Mouse (Mus musculus): ENCODE data around the gene Anxa1. TPM values are rescaled to one million over a fixed set of nuclear protein-coding genes. Genes with fewer than 3 reads are reported as not detected.

Anxa1 gene
- polyA plus RNA-seq, 1 experiment from 2014 or later: 64.0 TPM

DNA sequence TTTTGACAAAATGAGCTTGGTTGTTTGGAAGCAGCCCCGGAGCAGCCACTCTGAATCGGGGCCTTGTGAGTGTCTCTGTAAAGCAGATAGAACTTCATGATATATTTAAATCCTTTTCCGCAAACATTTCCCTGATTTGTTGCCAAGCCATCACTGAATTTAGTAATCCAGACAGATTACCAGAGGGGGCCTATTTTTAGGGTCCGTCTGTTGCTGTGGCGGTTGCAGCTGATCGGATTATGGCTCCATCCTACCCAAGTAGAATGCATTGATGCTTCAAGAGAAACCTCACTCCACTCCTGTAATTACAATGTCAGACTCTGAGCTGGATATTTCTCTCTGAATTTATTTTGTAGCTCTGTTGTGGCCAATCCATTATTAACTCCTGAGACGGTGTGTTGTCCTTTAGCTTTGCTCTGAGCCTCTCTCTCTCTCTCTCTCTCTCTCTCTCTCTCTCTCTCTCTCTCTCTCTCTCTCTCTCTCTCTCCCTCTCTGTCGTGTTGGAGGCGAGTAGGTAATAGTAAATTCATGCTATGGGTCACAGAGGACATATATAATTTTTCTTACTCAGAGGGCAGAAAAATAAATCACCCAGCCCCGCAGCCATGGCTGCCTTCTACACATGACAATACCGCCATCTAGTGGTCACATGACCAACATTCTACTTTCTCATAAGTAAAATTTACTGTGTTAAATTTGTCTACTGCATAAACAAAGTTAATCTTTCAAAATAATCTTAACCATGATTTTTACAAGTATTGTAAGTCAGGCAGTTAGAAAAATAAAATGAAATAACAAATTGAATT, 46.0 kb downstream of the Anxa1 start:
- TF ChIP-seq CTCF (IDR thresholded peaks at IDR 0.05; ENCODE audit: low read depth): peak; percentile 75
- Histone ChIP-seq H3K27me3 (ENCODE audit: insufficient read depth, low read length) (no peaks in the 10 kb centered on the region), H3K4me2 (ENCODE audit: low read length) (no peak overlapping the region), H3K27ac (no peak overlapping the region), H3K9me3 (replicated peaks; ENCODE audit: low read length) (no peaks in the 10 kb centered on the region), H3K4me1 (replicated peaks; ENCODE audit: insufficient read depth, low read length) (no peaks in the 10 kb centered on the region), H3K36me3 (ENCODE audit: insufficient read depth, low read length) (no peaks in the 10 kb centered on the region), H3K4me3 (replicated peaks; ENCODE audit: low read depth, low read length) (no peak overlapping the region), H3K9ac (ENCODE audit: low read depth, low read length) (no peak overlapping the region)
- DNase-seq (ENCODE audit: low spot score) (peak; percentile 85), ATAC-seq (replicated peaks; ENCODE audit: low FRiP score, low read depth) (peak; percentile 57; the same call in 1 of the 2 replicates)
- WGBS: 47% methylated on average over 11 of the region's 11 CpGs

DNA sequence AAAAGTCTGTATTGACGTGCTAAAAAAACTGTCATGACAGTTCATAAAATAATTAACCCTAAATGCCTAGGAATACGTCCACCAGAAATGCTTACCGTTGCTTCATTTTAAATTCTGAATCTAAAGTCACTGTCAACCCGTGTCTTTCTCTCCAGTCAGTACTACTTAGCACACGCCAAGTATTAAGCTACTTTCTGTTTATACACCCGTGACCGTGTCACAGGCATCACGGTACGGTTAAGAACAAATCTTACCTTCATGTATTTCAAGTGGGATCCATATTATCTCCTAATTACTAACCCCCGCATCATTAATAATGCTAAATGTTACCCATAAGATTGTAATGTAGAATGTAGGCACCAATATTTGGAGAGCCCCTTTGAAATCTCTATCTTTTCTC, 46.7 kb downstream of the Anxa1 start:
- DNase-seq (ENCODE audit: low spot score) (no peak), ATAC-seq (replicated peaks; ENCODE audit: low FRiP score, low read depth) (no peak)
- Histone ChIP-seq H3K4me1 (replicated peaks; ENCODE audit: insufficient read depth, low read length) (no peaks in the 10 kb centered on the region), H3K9me3 (replicated peaks; ENCODE audit: low read length) (no peaks in the 10 kb centered on the region), H3K27me3 (ENCODE audit: insufficient read depth, low read length) (no peaks in the 10 kb centered on the region), H3K9ac (ENCODE audit: low read depth, low read length) (no peak overlapping the region), H3K4me3 (replicated peaks; ENCODE audit: low read depth, low read length) (no peak overlapping the region), H3K4me2 (ENCODE audit: low read length) (no peak overlapping the region), H3K27ac (no peak overlapping the region), H3K36me3 (ENCODE audit: insufficient read depth, low read length) (no peaks in the 10 kb centered on the region)
- WGBS: 70% methylated on average over 10 of the region's 10 CpGs
- TF ChIP-seq CTCF (IDR thresholded peaks at IDR 0.05; ENCODE audit: low read depth): no peak

Other genes starting within 250 kb of the Anxa1 start
- gene Aldh1a1, start 101.8 kb upstream of the Anxa1 start, polyA plus RNA-seq (2015; fragmentation: Nextera tagmentation; extraction: Ambion mirVana): 4.0 and 4.1 TPM in 2 replicates

All from kidney, postnatal 0 days (tissue).